Mouse (Mus musculus): ENCODE measurements around the gene Rgs14. TPM values are rescaled to one million over a fixed set of nuclear protein-coding genes. Genes with fewer than 3 reads are reported as not detected.

Rgs14 gene
- polyA plus RNA-seq, 1 experiment from 2014 or later = 0.52 TPM

GRCm38 (mm10) chr13:55329683-55330566 lies 39.6 kb upstream of the Rgs14 start, which contains the start of gene Mxd3:
Gene Mxd3, minus strand, starts transcription at chr13:55329823.
- H3K4me3 ChIP-seq = peak within 1 kb of the TSS; percentile 62
- WGBS = under 1% methylated on average over 76 of the region's 82 CpGs
- peak within 1 kb of the TSS; percentile 89 for H3K4me2 ChIP-seq
- H3K9ac ChIP-seq = peak within 1 kb of the TSS; percentile 70
- H3K4me1 ChIP-seq (replicated peaks) = peaks cover 38% of the 10 kb centered on the region
- peak; percentile 90 for ATAC-seq (ENCODE audit: insufficient number of reproducible peaks, low FRiP score)
- peaks cover 17% of the 10 kb centered on the region for H3K36me3 ChIP-seq
- H3K27me3 ChIP-seq (replicated peaks) = no peaks in the 10 kb centered on the region
- H3K27ac ChIP-seq (ENCODE audit: poor library complexity, severe bottlenecking) = peak within 1 kb of the TSS; percentile 84
- no peaks in the 10 kb centered on the region for H3K9me3 ChIP-seq (replicated peaks)

- H3K9ac ChIP-seq = peak overlapping the region; percentile 70; the same call in 1 of the 2 replicates
- peaks cover 8% of the 10 kb centered on the region for H3K36me3 ChIP-seq
- H3K27ac ChIP-seq (ENCODE audit: poor library complexity, severe bottlenecking) = peak overlapping the region; percentile 84; the same call in 1 of the 2 replicates
- H3K27me3 ChIP-seq (replicated peaks) = no peaks in the 10 kb centered on the region
- ATAC-seq (ENCODE audit: insufficient number of reproducible peaks, low FRiP score) = peak; percentile 37
- peak overlapping the region; percentile 62 for H3K4me3 ChIP-seq
- 44% methylated on average over 14 of the region's 14 CpGs for WGBS
- H3K4me1 ChIP-seq (replicated peaks) = peaks cover 38% of the 10 kb centered on the region
- no peaks in the 10 kb centered on the region for H3K9me3 ChIP-seq (replicated peaks)
- H3K4me2 ChIP-seq = peak overlapping the region; percentile 89
These were observed 38.7 kb upstream of the Rgs14 start for GRCm38 (mm10) chr13:55330567-55331400.

DNA sequence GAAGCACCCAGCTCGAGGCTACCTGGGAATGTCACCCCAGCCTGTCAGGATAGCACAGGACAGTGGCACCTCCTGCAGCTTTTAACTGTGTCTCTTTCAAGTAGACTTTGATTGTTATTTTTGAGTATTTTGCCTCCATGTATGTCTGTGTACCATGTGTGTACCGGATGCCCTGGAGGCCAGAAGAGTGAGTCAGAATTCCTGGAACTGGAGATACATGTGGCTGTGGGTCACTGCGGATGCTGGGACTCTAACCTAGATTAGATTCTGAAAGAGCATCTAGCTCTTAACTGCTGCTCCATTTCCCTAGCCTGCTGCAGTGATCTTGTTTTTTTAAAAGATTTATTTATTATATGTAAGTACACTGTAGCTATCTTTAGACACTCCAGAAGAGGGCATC lies 37.2 kb upstream of the Rgs14 start:
- WGBS = 72% methylated on average over 3 of the region's 3 CpGs
- Histone ChIP-seq H3K27ac (ENCODE audit: poor library complexity, severe bottlenecking) (no peak overlapping the region), H3K36me3 (no peaks in the 10 kb centered on the region), H3K4me1 (replicated peaks) (peaks cover 33% of the 10 kb centered on the region), H3K9me3 (replicated peaks) (no peaks in the 10 kb centered on the region), H3K9ac (no peak overlapping the region), H3K27me3 (replicated peaks) (no peaks in the 10 kb centered on the region), H3K4me2 (no peak overlapping the region), H3K4me3 (no peak overlapping the region)
- ATAC-seq (ENCODE audit: insufficient number of reproducible peaks, low FRiP score) = no peak

DNA sequence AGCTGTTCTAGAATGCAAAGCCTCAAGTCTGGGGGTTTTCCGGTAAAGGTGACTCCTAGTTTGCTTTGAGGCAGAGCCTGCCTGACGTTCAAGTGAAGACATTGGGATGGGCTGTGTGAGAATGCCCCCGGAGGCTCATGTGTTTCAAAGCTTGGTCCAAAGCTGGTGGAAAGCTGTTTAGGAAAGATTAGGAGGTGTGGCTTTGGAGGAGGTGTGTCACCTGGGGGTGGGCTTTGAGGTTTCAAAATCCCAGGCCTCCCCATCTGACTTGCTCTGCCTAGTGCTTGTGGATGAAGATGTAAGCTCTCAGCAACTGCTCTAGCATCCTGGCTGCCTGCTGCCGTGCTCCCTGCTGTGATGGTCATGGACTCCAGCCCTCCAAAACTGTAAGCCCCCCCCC lies 33.8 kb upstream of the Rgs14 start:
- H3K27me3 ChIP-seq (replicated peaks) = no peaks in the 10 kb centered on the region
- no peaks in the 10 kb centered on the region for H3K36me3 ChIP-seq
- no peak for ATAC-seq (ENCODE audit: insufficient number of reproducible peaks, low FRiP score)
- H3K4me2 ChIP-seq = no peak overlapping the region
- 79% methylated on average over 4 of the region's 4 CpGs for WGBS
- H3K4me1 ChIP-seq (replicated peaks) = peaks cover 7% of the 10 kb centered on the region
- no peaks in the 10 kb centered on the region for H3K9me3 ChIP-seq (replicated peaks)
- H3K9ac ChIP-seq = no peak overlapping the region
- no peak overlapping the region for H3K27ac ChIP-seq (ENCODE audit: poor library complexity, severe bottlenecking)
- H3K4me3 ChIP-seq = no peak overlapping the region

DNA sequence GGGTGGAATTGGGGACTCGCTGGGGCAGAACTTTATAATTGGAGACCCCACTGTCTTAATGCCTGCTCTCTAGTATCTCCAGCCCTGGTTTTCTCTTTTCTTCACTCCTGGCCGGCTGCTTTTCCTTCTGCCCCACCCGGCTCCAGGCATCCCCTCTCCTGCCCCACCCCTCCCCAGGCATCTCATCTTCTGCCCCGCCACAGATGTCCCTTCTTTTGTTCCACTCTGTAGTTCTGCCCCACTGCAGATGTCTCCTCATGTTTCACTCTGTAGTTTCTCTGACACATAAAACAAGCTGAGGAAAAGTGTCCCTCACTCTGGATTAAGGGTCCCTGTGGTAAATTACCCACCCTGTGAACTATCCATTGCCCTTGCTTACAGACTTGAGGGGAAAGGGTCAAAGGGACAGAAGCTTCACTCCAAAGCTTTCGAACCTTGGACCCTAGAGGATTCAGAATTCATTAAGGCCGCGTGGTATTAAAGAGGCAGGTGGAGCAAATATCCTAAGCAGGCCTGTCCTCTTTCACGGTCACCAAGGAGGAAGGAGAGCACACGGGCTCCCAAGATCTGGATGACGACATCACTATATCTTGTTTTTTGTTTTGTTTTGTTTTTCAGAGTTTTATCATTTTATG lies 32.1 kb upstream of the Rgs14 start:
- ATAC-seq (ENCODE audit: insufficient number of reproducible peaks, low FRiP score) = no peak
- peaks cover 3% of the 10 kb centered on the region; the same call in 1 of the 2 replicates for H3K4me1 ChIP-seq (replicated peaks)
- WGBS = 67% methylated on average over 10 of the region's 10 CpGs

GRCm38 (mm10) chr13:55338131-55339054 lies 31.1 kb upstream of the Rgs14 start:
- Histone ChIP-seq H3K27ac (ENCODE audit: poor library complexity, severe bottlenecking) (no peak overlapping the region), H3K4me2 (no peak overlapping the region), H3K4me3 (no peak overlapping the region), H3K9ac (no peak overlapping the region), H3K4me1 (replicated peaks) (peaks cover 3% of the 10 kb centered on the region; the same call in 1 of the 2 replicates), H3K27me3 (replicated peaks) (0 out of 2 replicates have a peak, but pooled peaks cover 3% of the 10 kb centered on the region), H3K36me3 (no peaks in the 10 kb centered on the region; the same call in 1 of the 2 replicates), H3K9me3 (replicated peaks) (no peaks in the 10 kb centered on the region)
- WGBS = 61% methylated on average over 12 of the region's 12 CpGs
- peak; percentile 45; the same call in 1 of the 2 replicates for ATAC-seq (ENCODE audit: insufficient number of reproducible peaks, low FRiP score)

More for the DNA sequence above, 32.1 kb upstream of the Rgs14 start:
- Histone ChIP-seq H3K4me2 (no peak overlapping the region), H3K9ac (no peak overlapping the region), H3K27me3 (replicated peaks) (0 out of 2 replicates have a peak, but pooled peaks cover 3% of the 10 kb centered on the region), H3K4me3 (no peak overlapping the region), H3K27ac (ENCODE audit: poor library complexity, severe bottlenecking) (no peak overlapping the region), H3K9me3 (replicated peaks) (no peaks in the 10 kb centered on the region), H3K36me3 (no peaks in the 10 kb centered on the region)

- Histone ChIP-seq H3K9ac (no peak overlapping the region), H3K4me1 (replicated peaks) (peaks cover 3% of the 10 kb centered on the region; the same call in 1 of the 2 replicates), H3K36me3 (peaks cover under 1% of the 10 kb centered on the region), H3K9me3 (replicated peaks) (no peaks in the 10 kb centered on the region), H3K27me3 (replicated peaks) (0 out of 2 replicates have a peak, but pooled peaks cover 3% of the 10 kb centered on the region), H3K27ac (ENCODE audit: poor library complexity, severe bottlenecking) (no peak overlapping the region), H3K4me3 (no peak overlapping the region), H3K4me2 (no peak overlapping the region)
- WGBS = 40% methylated on average over 2 of the region's 2 CpGs
- ATAC-seq (ENCODE audit: insufficient number of reproducible peaks, low FRiP score) = 0 out of 2 replicates have a peak, but pooled peaks have one; percentile 30
These were observed 30.3 kb upstream of the Rgs14 start for GRCm38 (mm10) chr13:55339259-55339658.

DNA sequence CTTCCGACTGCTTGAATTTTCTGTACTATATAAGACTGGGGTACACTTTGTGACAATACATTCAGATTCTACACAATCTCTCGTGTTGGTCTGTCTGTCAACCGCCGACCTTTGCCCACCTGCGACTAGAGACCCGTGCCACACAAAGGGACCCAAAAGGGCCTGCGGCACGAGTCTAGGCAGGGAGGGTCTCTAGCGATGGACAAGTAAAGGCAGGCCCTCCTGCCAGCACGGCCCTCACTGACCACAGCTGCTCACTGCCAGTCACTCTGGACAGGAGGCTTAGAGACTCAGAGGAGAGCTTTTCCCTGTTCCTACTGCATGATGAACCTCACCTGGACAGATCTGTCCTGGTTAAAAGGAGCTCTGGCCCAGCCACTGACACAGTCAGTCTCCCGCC lies 27.1 kb upstream of the Rgs14 start:
- ATAC-seq (ENCODE audit: insufficient number of reproducible peaks, low FRiP score) = no peak
- WGBS = 34% methylated on average over 11 of the region's 11 CpGs
- H3K27me3 ChIP-seq (replicated peaks) = 0 out of 2 replicates have a peak, but pooled peaks cover 3% of the 10 kb centered on the region
- no peak overlapping the region for H3K4me2 ChIP-seq
- H3K4me1 ChIP-seq (replicated peaks) = peaks cover 3% of the 10 kb centered on the region; the same call in 1 of the 2 replicates
- no peak overlapping the region for H3K27ac ChIP-seq (ENCODE audit: poor library complexity, severe bottlenecking)
- H3K4me3 ChIP-seq = no peak overlapping the region
- peaks cover 33% of the 10 kb centered on the region for H3K36me3 ChIP-seq
- no peaks in the 10 kb centered on the region for H3K9me3 ChIP-seq (replicated peaks)
- no peak overlapping the region for H3K9ac ChIP-seq

DNA sequence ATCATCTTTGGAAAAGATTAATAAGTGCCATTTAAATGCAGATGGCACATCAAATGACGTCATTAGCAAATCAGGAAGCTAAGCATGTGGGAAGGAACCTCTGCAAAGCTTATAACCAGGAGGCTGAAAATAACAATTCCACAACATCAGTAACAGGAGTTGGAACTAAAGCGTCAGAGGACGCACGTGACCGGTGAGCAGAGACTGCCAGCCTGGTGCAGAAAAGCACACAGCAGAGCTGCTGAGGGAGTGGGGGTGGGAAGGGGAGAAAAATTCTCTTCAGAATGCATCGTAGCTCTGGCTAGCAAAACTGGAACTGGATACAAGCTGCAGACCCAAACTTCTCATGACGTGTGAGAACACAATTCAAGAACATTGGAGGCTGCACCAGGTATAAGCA lies 25.2 kb upstream of the Rgs14 start:
- Histone ChIP-seq H3K27ac (ENCODE audit: poor library complexity, severe bottlenecking) (no peak overlapping the region), H3K9ac (no peak overlapping the region), H3K4me2 (no peak overlapping the region), H3K4me3 (no peak overlapping the region), H3K36me3 (peaks cover 50% of the 10 kb centered on the region), H3K9me3 (replicated peaks) (no peaks in the 10 kb centered on the region), H3K4me1 (replicated peaks) (no peaks in the 10 kb centered on the region), H3K27me3 (replicated peaks) (0 out of 2 replicates have a peak, but pooled peaks cover 3% of the 10 kb centered on the region)
- ATAC-seq (ENCODE audit: insufficient number of reproducible peaks, low FRiP score) = no peak
- 86% methylated on average over 7 of the region's 7 CpGs for WGBS

DNA sequence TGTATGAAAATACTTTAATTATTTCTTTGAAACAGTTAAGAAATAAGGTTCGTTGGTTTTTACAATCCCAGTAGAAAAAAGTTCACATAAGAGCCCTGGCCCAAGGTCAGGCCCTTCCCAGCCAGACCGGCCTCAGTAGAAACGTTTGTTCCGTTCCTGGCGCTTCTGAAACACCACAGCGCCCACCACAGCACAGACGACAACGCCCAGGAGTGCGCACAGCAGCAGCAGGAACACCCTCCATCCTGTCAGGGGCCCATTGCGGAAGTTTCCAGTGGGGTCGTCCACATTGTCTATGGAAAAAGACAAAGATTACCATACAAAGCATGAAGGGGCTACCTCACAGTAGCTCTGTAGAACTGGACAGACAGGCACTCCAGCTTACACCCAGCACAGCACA lies 22.8 kb upstream of the Rgs14 start:
- Histone ChIP-seq H3K4me2 (no peak overlapping the region), H3K9me3 (replicated peaks) (no peaks in the 10 kb centered on the region), H3K27ac (ENCODE audit: poor library complexity, severe bottlenecking) (0 out of 2 replicates have a peak overlapping the region, but pooled peaks have one; percentile 10), H3K36me3 (peaks cover 72% of the 10 kb centered on the region), H3K27me3 (replicated peaks) (no peaks in the 10 kb centered on the region), H3K4me1 (replicated peaks) (no peaks in the 10 kb centered on the region), H3K4me3 (no peak overlapping the region), H3K9ac (no peak overlapping the region)
- 78% methylated on average over 11 of the region's 11 CpGs for WGBS
- 0 out of 2 replicates have a peak, but pooled peaks have one; percentile 15 for ATAC-seq (ENCODE audit: insufficient number of reproducible peaks, low FRiP score)

Data from heart, embryonic 12.5 days (tissue).